Mouse (Mus musculus) heart, postnatal 10 days (tissue): ENCODE measurements around the gene Nova2. TPM values are rescaled to one million over a fixed set of nuclear protein-coding genes. Genes with fewer than 3 reads are reported as not detected.

Experiments used
- DNase-seq, 2 experiments: peaks; one replicate each; pipeline ENCODE4 v3.0.0; 2021
- intact Hi-C: fragments of 180-260 bp; cut with DNase I; formaldehyde crosslinking; loops from one replicate; pipeline ENCODE4 v1.15.1; 2025
- total RNA-seq, 2 experiments: library from RNA; stranded (reverse); gene quantifications; 2 replicates each; pipeline ENCODE4 v1.2.3; 2021

Gene Nova2
- total RNA-seq, 2 experiments from 2014 or later, result 9.9 to 10.1 TPM

DNA sequence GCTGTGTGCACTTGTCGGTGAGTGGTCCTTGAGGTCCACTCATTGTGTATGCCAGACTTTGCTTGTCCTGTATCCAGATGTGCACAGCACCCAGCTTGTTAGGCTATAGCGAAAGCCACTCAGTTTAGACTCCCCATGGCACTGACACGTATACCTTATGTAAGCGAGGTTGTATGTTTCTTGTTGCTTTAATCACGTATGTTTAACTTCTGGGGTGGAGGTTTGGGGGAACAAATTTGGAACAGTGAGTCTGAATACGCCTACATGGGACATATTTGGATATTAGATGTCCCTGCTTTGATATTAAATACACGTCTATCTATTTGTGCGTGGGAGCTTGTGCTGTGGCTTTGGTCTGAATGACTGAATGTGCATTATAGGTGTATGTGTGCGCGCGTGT is 2.4 kb upstream of the Nova2 start:
- intact Hi-C loops, result no loop called here
- no peak for DNase-seq

DNA sequence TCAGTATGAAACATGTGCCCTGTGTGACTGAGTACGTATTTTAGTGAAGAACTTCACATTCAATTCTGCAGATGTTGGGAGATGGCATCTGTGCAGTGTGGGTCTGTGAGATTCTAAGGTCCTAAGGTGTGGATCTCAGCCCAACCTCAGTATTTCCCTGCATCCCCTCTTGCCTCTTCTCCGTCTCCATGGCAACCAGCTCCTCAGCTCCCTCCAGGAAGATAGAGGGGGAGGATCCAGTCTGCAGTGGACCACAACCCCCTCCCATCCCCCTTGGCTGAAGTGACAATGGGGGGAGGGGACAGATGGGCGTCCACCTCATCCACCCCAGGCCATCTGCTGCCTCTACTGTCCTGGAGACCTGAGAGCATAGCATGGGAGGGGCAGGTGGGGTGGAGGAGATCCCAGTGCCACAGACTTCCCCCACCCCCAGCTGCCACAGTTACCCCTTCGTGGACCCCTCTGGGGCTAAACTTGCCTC is 1.9 kb upstream of the Nova2 start:
- DNase-seq, result no peak
- intact Hi-C loops, result no loop called here

DNA sequence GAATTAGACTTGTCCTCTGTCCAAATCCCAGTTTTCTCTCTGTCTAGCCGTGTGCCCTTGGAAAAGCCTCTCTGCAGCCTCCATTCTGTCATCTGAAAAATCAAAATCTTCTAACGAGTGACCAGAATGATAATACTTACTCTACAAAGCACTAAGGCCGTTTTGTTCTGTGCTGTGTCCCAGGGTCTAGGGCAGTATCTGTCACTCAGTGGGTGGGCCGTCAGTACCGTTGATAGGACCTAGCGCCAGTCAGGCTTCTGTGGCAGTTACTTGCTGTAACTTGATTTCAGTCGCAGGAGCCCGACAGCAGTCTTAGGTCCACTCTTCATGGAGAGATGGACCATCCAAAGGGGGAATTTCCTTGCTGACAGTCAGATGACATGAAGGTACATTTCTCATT is 1.4 kb upstream of the Nova2 start:
- intact Hi-C loops, result no loop called here
- no peak for DNase-seq

DNA sequence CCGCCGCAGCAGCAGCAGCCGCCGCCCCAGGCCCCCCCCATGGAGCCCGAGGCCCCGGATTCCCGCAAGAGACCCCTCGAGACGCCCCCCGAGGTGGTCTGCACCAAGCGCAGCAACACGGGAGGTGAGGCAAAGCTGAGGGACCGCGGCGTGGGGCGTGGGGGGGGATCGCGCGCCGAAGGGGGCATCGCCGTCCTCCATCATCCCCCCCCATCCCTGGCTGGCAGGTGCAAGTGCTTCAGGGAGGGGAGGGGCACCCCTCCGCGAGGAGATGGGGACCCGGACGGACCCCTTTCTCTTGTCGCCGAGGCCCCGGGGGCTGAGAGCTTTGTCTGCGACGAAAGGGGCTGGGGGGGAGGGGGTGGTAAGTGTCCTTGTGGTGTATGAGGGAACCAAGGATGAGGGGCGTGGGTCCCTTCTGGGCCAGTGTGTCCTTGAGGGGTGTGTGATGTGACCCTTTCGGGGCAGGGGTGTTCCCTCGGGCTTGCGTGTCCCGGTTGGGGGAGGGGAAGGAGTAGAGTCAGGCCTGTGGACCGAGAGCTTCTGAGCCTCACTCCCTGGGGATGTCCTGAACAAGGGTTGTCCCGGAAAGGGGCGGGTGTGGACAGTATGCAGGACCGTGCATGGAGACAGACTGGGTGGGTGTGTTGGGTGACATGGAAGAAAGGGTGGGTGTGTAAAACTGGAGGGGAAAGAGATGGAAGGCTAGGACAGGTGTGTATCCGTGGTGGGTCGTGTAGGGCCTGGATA is 528 bp downstream of the Nova2 start:
- intact Hi-C loops, result loop anchor here (2.0 kb wide), 2 partner anchors 23 to 33 kb away; no protein-coding TSS in a partner anchor
- peak; percentile 49 to 56 for DNase-seq

DNA sequence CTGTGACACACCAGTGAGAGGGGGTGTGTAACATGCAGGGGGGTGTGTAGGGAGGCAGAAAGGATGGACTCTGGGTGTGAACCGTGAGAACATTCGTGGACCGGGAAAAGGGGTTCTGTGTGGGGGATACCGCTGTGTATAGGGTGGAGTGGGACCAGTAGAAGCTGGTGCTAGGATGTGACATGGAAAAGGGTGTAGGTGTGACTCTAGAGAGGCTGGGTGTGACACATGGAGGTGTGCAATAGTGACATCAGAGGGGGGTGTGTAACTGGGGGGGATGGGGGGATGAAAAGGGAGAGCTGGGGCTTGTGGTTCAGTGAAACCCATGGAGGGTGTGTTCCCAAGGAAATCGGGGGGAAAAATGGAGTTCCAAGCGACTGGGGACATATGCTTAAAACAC is 1.2 kb downstream of the Nova2 start:
- intact Hi-C loops, result loop anchor here (2.0 kb wide), 2 partner anchors 22 to 32 kb away; no protein-coding TSS in a partner anchor

GRCm38 (mm10) chr7:18927759-18928158 is 2.1 kb downstream of the Nova2 start:
- intact Hi-C loops, result loop anchor here (2.0 kb wide), 2 partner anchors 21 to 31 kb away; no protein-coding TSS in a partner anchor
- peak; percentile 38 to 54 for DNase-seq

More for the DNA sequence above, 1.2 kb downstream of the Nova2 start:
- no peak for DNase-seq

DNA sequence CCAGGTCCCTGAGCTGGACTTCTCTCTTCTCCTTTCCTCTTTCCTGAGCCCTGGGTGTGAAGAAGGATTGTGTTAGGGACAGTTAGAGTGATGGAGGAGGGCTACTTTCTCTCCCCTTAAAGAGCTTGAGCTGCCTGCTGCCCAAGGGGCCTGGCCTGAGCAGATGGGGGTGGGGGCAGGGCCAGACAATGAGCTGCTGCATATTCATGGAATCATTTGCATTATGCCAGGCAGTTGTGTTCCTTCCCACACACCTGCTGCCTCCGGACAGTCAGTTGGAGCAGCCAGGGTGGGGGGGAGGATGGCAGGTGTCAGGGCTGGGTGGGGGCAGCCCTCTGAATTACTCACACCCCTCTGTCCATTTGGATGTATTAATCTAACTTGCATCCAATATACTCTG is 16.7 kb downstream of the Nova2 start:
- intact Hi-C loops, result no loop called here
- no peak for DNase-seq

DNA sequence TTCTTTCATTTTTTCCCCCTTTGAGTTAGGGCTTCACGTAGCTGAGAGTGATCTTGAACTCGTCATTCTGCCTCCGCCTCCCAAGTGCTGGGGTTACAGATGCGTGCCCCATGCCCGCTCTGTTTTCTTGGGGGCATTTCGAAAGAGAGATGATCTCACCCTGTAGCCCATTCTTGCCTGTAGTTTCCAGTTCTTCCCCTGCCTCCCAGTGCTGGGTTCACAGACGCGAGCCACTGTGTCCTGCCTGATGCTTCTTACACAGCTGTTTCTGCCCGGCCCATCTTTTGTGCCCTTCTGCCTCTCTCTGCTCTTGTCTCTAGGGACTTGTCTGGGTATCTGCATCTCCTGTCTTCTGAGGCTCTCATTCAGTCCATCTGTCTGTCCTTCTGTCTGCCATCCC is 17.1 kb downstream of the Nova2 start:
- no peak for DNase-seq
- intact Hi-C loops, result no loop called here

DNA sequence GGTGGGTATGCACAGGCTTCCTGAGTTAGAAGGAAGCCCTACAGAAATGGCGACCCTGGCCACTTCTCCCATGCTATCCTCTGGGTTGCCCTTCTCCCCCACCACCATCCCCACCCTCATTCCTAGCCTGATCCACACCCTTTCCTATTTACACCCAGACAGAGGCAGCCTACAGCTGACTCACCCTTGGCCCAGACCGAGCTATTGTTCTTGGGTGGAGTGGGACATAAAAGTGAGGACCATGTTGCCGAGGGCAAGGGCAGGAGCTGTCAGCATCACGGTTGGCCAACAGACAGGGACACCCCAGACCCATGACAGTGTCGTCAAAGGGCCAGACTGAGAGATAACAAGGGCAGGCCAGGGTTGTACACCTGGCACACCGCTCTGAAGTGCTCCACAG is 22.5 kb downstream of the Nova2 start:
- peak; percentile 58 to 65 for DNase-seq
- intact Hi-C loops, result loop anchor here (2.0 kb wide), 1 partner anchor 21 kb away; no protein-coding TSS in a partner anchor

GRCm38 (mm10) chr7:18949781-18950522 is 24.3 kb downstream of the Nova2 start:
- intact Hi-C loops, result loop anchor here (2.0 kb wide), 1 partner anchor 23 kb away; no protein-coding TSS in a partner anchor
- no peak for DNase-seq

GRCm38 (mm10) chr7:18950523-18951315 is 25.0 kb downstream of the Nova2 start:
- no peak for DNase-seq
- intact Hi-C loops, result no loop called here

GRCm38 (mm10) chr7:18951397-18951796 is 25.7 kb downstream of the Nova2 start:
- peak; percentile 54 to 71 for DNase-seq

GRCm38 (mm10) chr7:18957569-18958383 is 32.1 kb downstream of the Nova2 start:
- peak; percentile 57 to 67 for DNase-seq
- intact Hi-C loops, result loop anchor here (2.0 to 5.0 kb wide), 3 partner anchors 31 to 59 kb away; partner anchors contain the start of gene Irf2bp1

More at GRCm38 (mm10) chr7:18951397-18951796, 25.7 kb downstream of the Nova2 start:
- intact Hi-C loops, result no loop called here

DNA sequence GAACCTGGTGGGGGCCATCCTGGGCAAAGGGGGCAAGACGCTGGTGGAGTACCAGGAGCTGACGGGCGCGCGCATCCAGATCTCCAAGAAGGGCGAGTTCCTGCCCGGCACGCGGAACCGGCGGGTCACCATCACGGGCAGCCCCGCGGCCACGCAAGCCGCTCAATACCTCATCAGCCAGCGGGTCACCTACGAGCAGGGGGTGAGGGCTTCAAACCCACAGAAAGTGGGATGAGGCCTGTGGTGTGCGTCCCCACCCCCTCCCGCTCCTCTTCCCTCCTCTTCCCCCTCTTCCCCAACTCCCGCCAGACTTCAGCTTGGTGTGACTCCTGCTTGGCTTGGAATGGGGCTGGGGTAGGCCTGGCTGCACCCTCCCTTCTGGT is 32.7 kb downstream of the Nova2 start:
- intact Hi-C loops, result loop anchor here (2.0 to 5.0 kb wide), 2 partner anchors 32 to 44 kb away; partner anchors contain the start of gene Irf2bp1
- no peak for DNase-seq

- intact Hi-C loops, result loop anchor here (2.0 to 5.0 kb wide), 2 partner anchors 33 to 43 kb away; partner anchors contain the start of gene Irf2bp1
- DNase-seq, result peak; percentile 49 to 60
These were observed 33.8 kb downstream of the Nova2 start for GRCm38 (mm10) chr7:18959446-18959845.

GRCm38 (mm10) chr7:18962171-18962792 is 36.6 kb downstream of the Nova2 start:
- no peak for DNase-seq
- intact Hi-C loops, result no loop called here

- intact Hi-C loops, result no loop called here
- DNase-seq, result no peak
These were observed 37.1 kb downstream of the Nova2 start for GRCm38 (mm10) chr7:18962795-18963194.

- DNase-seq, result no peak
- intact Hi-C loops, result no loop called here
These were observed 37.7 kb downstream of the Nova2 start for GRCm38 (mm10) chr7:18963294-18963843.

- no peak for DNase-seq
- intact Hi-C loops, result no loop called here
These were observed 39.6 kb downstream of the Nova2 start for GRCm38 (mm10) chr7:18965312-18965711.
